Mouse (Mus musculus) liver, postnatal 0 days (tissue): ENCODE measurements at regions not wholly inside any gene's neighbourhood (a gene's known extent, or its start where the extent isn't known, plus 50 kb on each side); places are given as distances from the start of the nearest gene placed in this dataset.

Experiments
- CTCF ChIP-seq: sonication (generic); IDR thresholded peaks from 2 replicates; pipeline ENCODE4 v1.5.1; 2016; ENCODE audit warnings: antibody characterized with exemption, low read depth
- EP300 ChIP-seq: IDR thresholded peaks from 2 replicates; pipeline ENCODE4 v1.6.1; 2016; ENCODE audit warnings: antibody characterized with exemption, low read depth, mild to moderate bottlenecking

DNA sequence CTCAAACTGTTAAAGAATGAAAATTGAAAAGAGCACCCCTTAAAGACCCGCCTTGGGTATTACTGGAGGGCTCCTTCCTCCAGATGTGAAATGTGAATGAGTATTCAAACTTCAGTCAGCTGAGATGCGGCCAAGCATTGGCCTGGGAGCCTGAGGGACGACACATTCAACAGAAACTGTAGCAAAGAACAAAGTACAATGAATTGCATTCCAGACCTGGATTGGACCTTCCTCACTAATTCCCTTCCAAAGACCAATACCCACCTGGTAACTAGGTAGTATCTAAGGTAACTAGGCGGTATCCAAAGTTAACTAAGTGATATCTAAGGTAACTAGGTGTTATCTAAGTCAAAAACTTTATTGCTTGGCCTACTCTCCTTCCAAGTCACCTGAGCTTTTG, 193.7 kb upstream of the Mkln1 start:
- no peak for TF ChIP-seq CTCF
- TF ChIP-seq EP300, result no peak
